Mouse (Mus musculus): ENCODE data around the gene Otub1. TPM values are rescaled to one million over a fixed set of nuclear protein-coding genes. Genes with fewer than 3 reads are reported as not detected.

The Otub1 gene
- total and polyA plus RNA-seq, 3 experiments, result 103 to 285 (median 194) TPM

GRCm38 (mm10) chr19:7240782-7241690, 34.9 kb upstream of the Otub1 start, which contains the start of gene Naa40 (continued):
- no peak for TF ChIP-seq RAD21 (IDR thresholded peaks at IDR 0.05; ENCODE audit: low read depth, low read length)
- peak; percentile 84 for TF ChIP-seq MAX (IDR thresholded peaks at IDR 0.05; ENCODE audit: low read length)
- TF ChIP-seq TCF12 (IDR thresholded peaks at IDR 0.05; ENCODE audit: low read depth, low read length), result no peak; the same call in 1 of the 2 replicates
- no peak for TF ChIP-seq ZKSCAN1 (IDR thresholded peaks at IDR 0.05; ENCODE audit: low read depth, low read length)
- TF ChIP-seq JUND (IDR thresholded peaks at IDR 0.05; ENCODE audit: low read depth, low read length), result no peak
- TF ChIP-seq ELF1 (IDR thresholded peaks at IDR 0.05; ENCODE audit: low read depth, low read length), result peak; percentile 82
- peak; percentile 26; the same call in 1 of the 2 replicates for TF ChIP-seq ZMIZ1 (IDR thresholded peaks at IDR 0.05; ENCODE audit: low read depth, low read length)
- peak; percentile 77 to 85 for TF ChIP-seq POLR2A (IDR thresholded peaks at IDR 0.05; ENCODE audit: control insufficient read depth in 1 of 2, insufficient read depth in 1 of 2, low read depth in 1 of 2, low read length in 2 of 2, poor library complexity in 1 of 2)
- no peak for TF ChIP-seq POLR2AphosphoS2 (IDR thresholded peaks at IDR 0.05; ENCODE audit: low read length)
- no peak for TF ChIP-seq GABPA (IDR thresholded peaks at IDR 0.05; ENCODE audit: low read depth, low read length)
- peak; percentile 91 for TF ChIP-seq BHLHE40 (IDR thresholded peaks at IDR 0.05; ENCODE audit: borderline replicate concordance, low read depth, low read length)
- peak; percentile 100 for TF ChIP-seq SIN3A (IDR thresholded peaks at IDR 0.05; ENCODE audit: low read length)
- peak; percentile 61; the same call in 1 of the 2 replicates for TF ChIP-seq KAT2A (conservative IDR thresholded peaks at IDR 0.05; ENCODE audit: low read depth, low read length)
- TF ChIP-seq MEF2A (IDR thresholded peaks at IDR 0.05; ENCODE audit: extremely low read depth, insufficient replicate concordance, low read depth, low read length, poor library complexity, severe bottlenecking), result no peak
- no peak for TF ChIP-seq ZC3H11A (IDR thresholded peaks at IDR 0.05; ENCODE audit: low read depth, low read length)
- no peak for TF ChIP-seq POLR2AphosphoS5 (IDR thresholded peaks at IDR 0.05; ENCODE audit: borderline replicate concordance, low read depth, low read length)
- TF ChIP-seq E2F4 (IDR thresholded peaks at IDR 0.05; ENCODE audit: borderline replicate concordance, low read depth, low read length), result peak; percentile 89; the same call in 1 of the 2 replicates
- TF ChIP-seq MAFK (IDR thresholded peaks at IDR 0.05; ENCODE audit: borderline replicate concordance, low read depth, low read length), result no peak
- no peak for TF ChIP-seq ZNF384 (IDR thresholded peaks at IDR 0.05; ENCODE audit: low read depth, low read length)
- peak; percentile 89 for TF ChIP-seq HCFC1 (IDR thresholded peaks at IDR 0.05; ENCODE audit: low read depth, low read length)
- no peak for TF ChIP-seq CTCF (IDR thresholded peaks at IDR 0.05 in 2 of 3, conservative IDR thresholded peaks at IDR 0.05 in 1 of 3; ENCODE audit: control insufficient read depth in 1 of 3, insufficient read depth in 1 of 3, low read depth in 2 of 3, low read length in 3 of 3, poor library complexity in 1 of 3, severe bottlenecking in 1 of 3)
- TF ChIP-seq MAZ (IDR thresholded peaks at IDR 0.05; ENCODE audit: low read depth, low read length), result peak; percentile 71; the same call in 1 of the 2 replicates
- TF ChIP-seq NELFE (IDR thresholded peaks at IDR 0.05; ENCODE audit: low read depth, low read length), result peak; percentile 76
